Mouse (Mus musculus) liver (tissue): ENCODE data around the gene Hvcn1.
A peak's percentile ranks its signal among the peaks of the same experiment; 100 is the strongest.

ENCODE experiments used
- DNase-seq: peaks from one replicate; pipeline ENCODE4 v3.0.0-alpha.2; 2020; ENCODE audit warnings: mixed read lengths

Gene Hvcn1

GRCm38 (mm10) chr5:122274785-122275184 is 68.2 kb downstream of the Hvcn1 start:
- peak; percentile 64 for DNase-seq

- DNase-seq: no peak
These were observed 72.3 kb downstream of the Hvcn1 start for GRCm38 (mm10) chr5:122278946-122279345.

- no peak for DNase-seq
These were observed 73.3 kb downstream of the Hvcn1 start for GRCm38 (mm10) chr5:122279799-122280421.

GRCm38 (mm10) chr5:122280422-122280826 is 73.8 kb downstream of the Hvcn1 start:
- no peak for DNase-seq

GRCm38 (mm10) chr5:122280827-122281462 is 74.3 kb downstream of the Hvcn1 start:
- no peak for DNase-seq

- no peak for DNase-seq
These were observed 77.2 kb downstream of the Hvcn1 start for GRCm38 (mm10) chr5:122283828-122284182.

- DNase-seq: peak; percentile 97
These were observed 77.8 kb downstream of the Hvcn1 start, which contains the start of gene Pptc7 for GRCm38 (mm10) chr5:122284183-122285028. Pptc7 (plus strand) TSS chr5:122284365.

GRCm38 (mm10) chr5:122285029-122285766 is 78.6 kb downstream of the Hvcn1 start:
- peak; percentile 69 for DNase-seq

- no peak for DNase-seq
These were observed 79.2 kb downstream of the Hvcn1 start for GRCm38 (mm10) chr5:122285767-122286150.

GRCm38 (mm10) chr5:122286191-122286590 is 79.6 kb downstream of the Hvcn1 start:
- DNase-seq: no peak

GRCm38 (mm10) chr5:122287026-122287425 is 80.4 kb downstream of the Hvcn1 start:
- no peak for DNase-seq

GRCm38 (mm10) chr5:122288147-122288811 is 81.7 kb downstream of the Hvcn1 start:
- DNase-seq: no peak

- peak; percentile 79 for DNase-seq
These were observed 84.5 kb downstream of the Hvcn1 start for GRCm38 (mm10) chr5:122291149-122291548.
